Comparison of ENCODE assay signal across 17 mouse cellular contexts in the genomic region with DNA sequence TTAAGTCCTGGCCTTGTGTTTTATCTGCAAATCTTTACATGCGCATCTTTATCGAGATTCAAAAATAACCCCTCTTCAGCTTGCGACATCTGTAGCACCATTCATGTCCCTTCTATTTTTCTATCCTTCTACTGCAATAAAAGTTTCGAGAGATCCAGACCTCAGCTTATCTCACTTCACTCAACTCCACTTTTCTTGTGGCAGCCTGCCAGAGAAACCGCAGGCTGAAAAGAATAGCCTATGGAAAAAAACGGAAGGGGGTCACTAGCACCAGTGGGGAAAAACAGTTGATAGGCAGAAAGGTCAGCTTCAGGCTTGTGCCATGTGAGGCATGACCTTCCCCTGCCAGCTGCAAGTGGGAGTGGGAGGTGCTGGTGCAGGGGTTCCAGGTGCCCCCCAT. TPM values are rescaled to one million over a fixed set of nuclear protein-coding genes. Genes with fewer than 3 reads are reported as not detected.
DNase-seq lines count a peak whose midpoint lies in the region; ATAC-seq and TF ChIP-seq lines count a peak whose summit lies in the region.
"Had no signal": no experiment of that assay in that cellular context is flagged by ENCODE, and none has a peak within 500 bp of the region (broad histone marks: within the 10 kb centered on the region; RNA-seq: fewer than 3 reads in every experiment).

No protein-coding gene starts in this region.

- no peaks in the 10 kb centered on the region for H3K9me3 ChIP-seq in heart, embryonic 12.5 days (replicated peaks)
- no peaks in the 10 kb centered on the region for H3K9me3 ChIP-seq in liver, embryonic 11.5 days (ENCODE audit: control insufficient read depth, low read length)
- H3K9me3 ChIP-seq in embryonic facial prominence, embryonic 10.5 days, result no peaks in the 10 kb centered on the region
- H3K9me3 ChIP-seq: embryonic facial prominence, embryonic 15.5 days; liver, embryonic 15.5 days had no signal

- peak overlapping the region; percentile 45 for H3K4me2 ChIP-seq in heart, embryonic 12.5 days
- no peak overlapping the region for H3K4me2 ChIP-seq in liver, embryonic 11.5 days
- H3K4me2 ChIP-seq: embryonic facial prominence, embryonic 15.5 days; liver, embryonic 15.5 days had no signal

- no peak overlapping the region for H3K4me3 ChIP-seq in heart, embryonic 12.5 days
- no peak overlapping the region for H3K4me3 ChIP-seq in heart, adult 2 months
- no peak overlapping the region for H3K4me3 ChIP-seq in liver, embryonic 11.5 days (ENCODE audit: low read depth, low read length)
- no peak overlapping the region for H3K4me3 ChIP-seq in embryonic facial prominence, embryonic 10.5 days
- H3K4me3 ChIP-seq: embryonic facial prominence, embryonic 15.5 days; liver, embryonic 15.5 days had no signal

- no peaks in the 10 kb centered on the region for H3K27me3 ChIP-seq in heart, embryonic 12.5 days (replicated peaks)
- no peaks in the 10 kb centered on the region for H3K27me3 ChIP-seq in heart, adult 2 months (ENCODE audit: control insufficient read depth, insufficient read depth, low read length)
- H3K27me3 ChIP-seq in liver, embryonic 11.5 days (replicated peaks; ENCODE audit: control insufficient read depth, insufficient read depth, low read length), result no peaks in the 10 kb centered on the region
- H3K27me3 ChIP-seq in embryonic facial prominence, embryonic 10.5 days (replicated peaks; ENCODE audit: low read depth, poor library complexity, severe bottlenecking), result no peaks in the 10 kb centered on the region
- H3K27me3 ChIP-seq: embryonic facial prominence, embryonic 15.5 days; liver, embryonic 15.5 days had no signal

- no peaks in the 10 kb centered on the region; the same call in 1 of the 2 replicates for H3K79me2 ChIP-seq in heart, adult 2 months (replicated peaks; ENCODE audit: control insufficient read depth, insufficient read depth, low read length)

- no peak for TF ChIP-seq CTCF in heart, adult 2 months (IDR thresholded peaks at IDR 0.05)

- no peak for DNase-seq in heart, adult 2 months
- DNase-seq in liver, result peak; percentile 25
- DNase-seq in liver, embryonic 11.5 days (ENCODE audit: low spot score), result no peak
- DNase-seq in embryonic facial prominence, embryonic 10.5 days (ENCODE audit: low spot score), result no peak
- DNase-seq in thymus, postnatal 10 days (ENCODE audit: low spot score in 2 of 2), result no peak
- no peak for DNase-seq in left cerebral cortex, postnatal 25 days (ENCODE audit: low spot score in 2 of 2)
- DNase-seq: adrenal gland, postnatal 36 days; cerebellum, postnatal 36 days; gastrocnemius, postnatal 36 days; kidney, adult 8-10 months; midbrain, embryonic 14.5 days; thymus, postnatal 14 days had no signal

- TF ChIP-seq EP300 in heart, adult 2 months (IDR thresholded peaks at IDR 0.05; ENCODE audit: insufficient read depth, low read depth, low read length), result no peak

- H3K9ac ChIP-seq in heart, embryonic 12.5 days, result no peak overlapping the region
- no peak overlapping the region for H3K9ac ChIP-seq in heart, adult 2 months (ENCODE audit: low read depth, low read length)
- no peak overlapping the region for H3K9ac ChIP-seq in liver, embryonic 11.5 days (ENCODE audit: low read depth, low read length)
- H3K9ac ChIP-seq: embryonic facial prominence, embryonic 15.5 days; liver, embryonic 15.5 days had no signal

- no peak for TF ChIP-seq POLR2A in heart, adult 2 months (IDR thresholded peaks at IDR 0.05; ENCODE audit: insufficient read depth, low read depth, low read length)

- H3K36me3 ChIP-seq in heart, embryonic 12.5 days, result no peaks in the 10 kb centered on the region
- no peaks in the 10 kb centered on the region for H3K36me3 ChIP-seq in heart, adult 2 months (ENCODE audit: control insufficient read depth, insufficient read depth, low read length)
- no peaks in the 10 kb centered on the region for H3K36me3 ChIP-seq in liver, embryonic 11.5 days (ENCODE audit: control insufficient read depth, insufficient read depth, low read length)
- H3K36me3 ChIP-seq in embryonic facial prominence, embryonic 10.5 days (replicated peaks), result no peaks in the 10 kb centered on the region
- H3K36me3 ChIP-seq: embryonic facial prominence, embryonic 15.5 days; liver, embryonic 15.5 days had no signal

- 7% methylated on average over 6 of the region's 6 CpGs for WGBS in heart, embryonic 12.5 days
- WGBS in heart, adult 2 months, result 21% methylated on average over 6 of the region's 6 CpGs
- 50% methylated on average over 6 of the region's 6 CpGs for WGBS in liver, embryonic 11.5 days
- WGBS in embryonic facial prominence, embryonic 10.5 days, result 65% methylated on average over 6 of the region's 6 CpGs

- intact Hi-C loops in heart, adult 2 months (cut with DNase I), result no loop called here
- intact Hi-C loops in left cerebral cortex, postnatal 25 days (cut with DNase I), result no loop called here

- H3K27ac ChIP-seq in heart, embryonic 12.5 days (ENCODE audit: poor library complexity, severe bottlenecking), result peak overlapping the region; percentile 87
- no peak overlapping the region for H3K27ac ChIP-seq in heart, adult 2 months
- H3K27ac ChIP-seq in liver, embryonic 11.5 days (ENCODE audit: low read depth, low read length), result no peak overlapping the region
- H3K27ac ChIP-seq in embryonic facial prominence, embryonic 10.5 days (replicated peaks), result 0 out of 2 replicates have a peak overlapping the region, but pooled peaks have one; percentile 14
- H3K27ac ChIP-seq: embryonic facial prominence, embryonic 15.5 days; hindbrain, postnatal 0 days; liver, embryonic 15.5 days had no signal

- peak; percentile 59; the same call in 1 of the 2 replicates for ATAC-seq in heart, embryonic 12.5 days (ENCODE audit: insufficient number of reproducible peaks, low FRiP score)
- no peak for ATAC-seq in liver, embryonic 11.5 days (replicated peaks; ENCODE audit: low FRiP score)
- ATAC-seq in megakaryocyte, adult 5-6 weeks (ENCODE audit: poor library complexity, severe bottlenecking), result 0 out of 2 replicates have a peak, but pooled peaks have one; percentile 21
- ATAC-seq: hindbrain, postnatal 0 days had no signal

- peaks cover 43% of the 10 kb centered on the region for H3K4me1 ChIP-seq in heart, embryonic 12.5 days (replicated peaks)
- H3K4me1 ChIP-seq in heart, adult 2 months (ENCODE audit: control insufficient read depth, insufficient read depth, low read length), result 0 out of 2 replicates have a peak, but pooled peaks cover 1% of the 10 kb centered on the region
- no peaks in the 10 kb centered on the region; the same call in 1 of the 2 replicates for H3K4me1 ChIP-seq in liver, embryonic 11.5 days (replicated peaks; ENCODE audit: control insufficient read depth, insufficient read depth, low read length)
- H3K4me1 ChIP-seq in embryonic facial prominence, embryonic 10.5 days, result peaks cover 56% of the 10 kb centered on the region
- H3K4me1 ChIP-seq: liver, embryonic 15.5 days had no signal

RNA-seq across cellular contexts. Expression of a gene that starts 21.6 kb away (rescaled TPM):
- polyA plus RNA-seq in heart, embryonic 12.5 days (2016; fragmentation: Nextera tagmentation; extraction: Ambion mirVana), result 34.9 and 40.1 TPM in 2 replicates
- 1 to 10 TPM; 6.1 to 8.4 TPM for total RNA-seq in heart, adult 2 months (2021)
- polyA plus RNA-seq in heart, adult 2 months (2012; rRNA removed), result 3.5 TPM in 2 replicates
- polyA plus RNA-seq in liver, embryonic 11.5 days (2014; fragmentation: Nextera tagmentation; extraction: Ambion mirVana), result 1.9 and 2.3 TPM in 2 replicates
- polyA plus RNA-seq in embryonic facial prominence, embryonic 10.5 days (2016; fragmentation: Nextera tagmentation; extraction: Ambion mirVana), result 10.6 and 13.9 TPM in 2 replicates
- 0.04 and 0.07 TPM in 2 replicates for total RNA-seq in megakaryocyte, adult 5-6 weeks (2015)
- total RNA-seq in megakaryocyte, adult 5-6 weeks (2017), result 0.07 TPM in 1 of 2 replicates, not detected in the other
- 1 to 10 TPM; 3.2 to 3.9 TPM for total RNA-seq in left cerebral cortex, postnatal 25 days (2021)

Comparison
In these comparisons a context has a peak if more than half of its experiments do, and no peak if none do; other contexts are left out.
1. H3K27ac ChIP-seq: peak in heart, embryonic 12.5 days (single experiment) and embryonic facial prominence, embryonic 10.5 days (single experiment); none in heart, adult 2 months (single experiment) and liver, embryonic 11.5 days (single experiment).